14 mouse cellular contexts compared by ENCODE assay signal in genomic region chr14:31947246-31947645, GRCm38 (mm10).
DNase-seq lines count a peak whose midpoint lies in the region; ATAC-seq and TF ChIP-seq lines count a peak whose summit lies in the region.
"Had no signal": no experiment of that assay in that cellular context is flagged by ENCODE, and none has a peak within 500 bp of the region (broad histone marks: within the 10 kb centered on the region; RNA-seq: fewer than 3 reads in every experiment).

No protein-coding gene starts in this region.

- H3K4me1 ChIP-seq in embryonic facial prominence, embryonic 14.5 days (ENCODE audit: control insufficient read depth, insufficient read depth, low read length) = peaks cover 5% of the 10 kb centered on the region; the same call in 1 of the 2 replicates
- H3K4me1 ChIP-seq in embryonic facial prominence, embryonic 10.5 days = peaks cover 17% of the 10 kb centered on the region
- no peaks in the 10 kb centered on the region for H3K4me1 ChIP-seq in heart, postnatal 0 days (ENCODE audit: control insufficient read depth, insufficient read depth)
- H3K4me1 ChIP-seq: stomach, embryonic 15.5 days had no signal

- no peak overlapping the region for H3K4me2 ChIP-seq in embryonic facial prominence, embryonic 14.5 days (ENCODE audit: low read depth, low read length)
- H3K4me2 ChIP-seq in heart, postnatal 0 days (ENCODE audit: low read depth, low read length) = no peak overlapping the region
- H3K4me2 ChIP-seq: stomach, embryonic 15.5 days had no signal

- WGBS in embryonic facial prominence, embryonic 14.5 days = 50% methylated on average over 7 of the region's 7 CpGs
- 58% methylated on average over 7 of the region's 7 CpGs for WGBS in embryonic facial prominence, embryonic 10.5 days
- WGBS in heart, postnatal 0 days = 30% methylated on average over 7 of the region's 7 CpGs

- H3K9ac ChIP-seq in embryonic facial prominence, embryonic 14.5 days (ENCODE audit: low read depth, low read length) = no peak overlapping the region
- H3K9ac ChIP-seq in heart, postnatal 0 days (replicated peaks; ENCODE audit: low read depth, low read length) = no peak overlapping the region
- H3K9ac ChIP-seq: stomach, embryonic 15.5 days had no signal

- intact Hi-C loops in heart, postnatal 36 days (cut with DNase I) = no loop called here

- no peak for ATAC-seq in embryonic facial prominence, embryonic 14.5 days (ENCODE audit: low read depth)
- ATAC-seq in heart, postnatal 0 days (ENCODE audit: insufficient read depth, low read depth) = peak; percentile 25; the same call in 1 of the 2 replicates
- peak; percentile 63 for ATAC-seq in Patski

- CTCF ChIA-PET in Patski (lab: Charles Lee) = interaction anchor here (0.8 to 1.1 kb wide), 2 partner anchors 157 to 288 kb away, joined by 3 to 4 read pairs; no protein-coding TSS in a partner anchor

- no peaks in the 10 kb centered on the region for H3K36me3 ChIP-seq in embryonic facial prominence, embryonic 14.5 days (ENCODE audit: control insufficient read depth, insufficient read depth, low read length)
- no peaks in the 10 kb centered on the region for H3K36me3 ChIP-seq in embryonic facial prominence, embryonic 10.5 days (replicated peaks)
- H3K36me3 ChIP-seq in heart, postnatal 0 days (replicated peaks; ENCODE audit: control insufficient read depth, insufficient read depth, low read length) = no peaks in the 10 kb centered on the region
- H3K36me3 ChIP-seq: stomach, embryonic 15.5 days had no signal

- H3K27me3 ChIP-seq in embryonic facial prominence, embryonic 14.5 days (replicated peaks; ENCODE audit: control insufficient read depth, insufficient read depth, low read length) = no peaks in the 10 kb centered on the region
- no peaks in the 10 kb centered on the region for H3K27me3 ChIP-seq in embryonic facial prominence, embryonic 10.5 days (replicated peaks; ENCODE audit: low read depth, poor library complexity, severe bottlenecking)
- no peaks in the 10 kb centered on the region for H3K27me3 ChIP-seq in heart, postnatal 0 days (ENCODE audit: control insufficient read depth, insufficient read depth, low read length)
- H3K27me3 ChIP-seq in Patski = no peaks in the 10 kb centered on the region
- H3K27me3 ChIP-seq: stomach, embryonic 15.5 days had no signal

- POLR2A ChIA-PET in Patski (lab: Charles Lee) = interaction anchor here (1.2 kb wide), 1 partner anchor 139 kb away, joined by 3 read pairs; the partner anchor contains the start of gene Dph3

- TF ChIP-seq EP300 in heart, postnatal 0 days (IDR thresholded peaks at IDR 0.05; ENCODE audit: low read depth) = no peak

- no peak overlapping the region for H3K4me3 ChIP-seq in embryonic facial prominence, embryonic 14.5 days (ENCODE audit: low read depth, low read length)
- no peak overlapping the region for H3K4me3 ChIP-seq in embryonic facial prominence, embryonic 10.5 days
- H3K4me3 ChIP-seq in heart, postnatal 0 days (ENCODE audit: low read depth, low read length) = no peak overlapping the region
- H3K4me3 ChIP-seq: stomach, embryonic 15.5 days had no signal

- no peak overlapping the region for H3K27ac ChIP-seq in embryonic facial prominence, embryonic 14.5 days (replicated peaks; ENCODE audit: low read depth, low read length)
- no peak overlapping the region for H3K27ac ChIP-seq in embryonic facial prominence, embryonic 10.5 days (replicated peaks)
- H3K27ac ChIP-seq in heart, postnatal 0 days (ENCODE audit: low read depth) = 0 out of 2 replicates have a peak overlapping the region, but pooled peaks have one; percentile 28
- H3K27ac ChIP-seq: stomach, embryonic 15.5 days had no signal

- TF ChIP-seq CTCF in heart, postnatal 0 days (IDR thresholded peaks at IDR 0.05; ENCODE audit: low read depth) = no peak
- TF ChIP-seq CTCF in Patski (IDR thresholded peaks at IDR 0.05) = no peak

- peak; percentile 40 for DNase-seq in embryonic facial prominence, embryonic 14.5 days (ENCODE audit: low spot score)
- DNase-seq in embryonic facial prominence, embryonic 10.5 days (ENCODE audit: low spot score) = no peak
- peak; percentile 52 for DNase-seq in heart, postnatal 0 days (ENCODE audit: low spot score)
- no peak for DNase-seq in heart, postnatal 36 days
- DNase-seq in 416B (ENCODE audit: low read depth) (peak; percentile 47), Patski (ENCODE audit: low read depth, low spot score) (peak; percentile 41)
- DNase-seq in B cell, adult 2 months = no peak
- DNase-seq in T-cell, adult 2 months (ENCODE audit: low spot score) = no peak
- DNase-seq: cerebellum, adult 11-12 months; heart, postnatal 4 days; lung, adult 2 months; right cerebral cortex, adult 18-20 months; spleen, adult 18-20 months had no signal

- H3K9me3 ChIP-seq in embryonic facial prominence, embryonic 14.5 days (ENCODE audit: control insufficient read depth, low read length) = no peaks in the 10 kb centered on the region
- no peaks in the 10 kb centered on the region for H3K9me3 ChIP-seq in embryonic facial prominence, embryonic 10.5 days
- H3K9me3 ChIP-seq in heart, postnatal 0 days (replicated peaks; ENCODE audit: control insufficient read depth, low read length) = no peaks in the 10 kb centered on the region
- H3K9me3 ChIP-seq: stomach, embryonic 15.5 days had no signal

- in situ Hi-C loops in Patski (cut with MboI; ENCODE audit: low pct_unique_long_range_greater_than_20kb) = loop anchor here (10.0 kb wide), 1 partner anchor 122 kb away; no protein-coding TSS in a partner anchor

Comparison
In these comparisons a context has a peak if more than half of its experiments do, and no peak if none do; other contexts are left out.
1. DNase-seq: peak in embryonic facial prominence, embryonic 14.5 days (single experiment), heart, postnatal 0 days (single experiment), 416B (single experiment) and Patski (single experiment); none in embryonic facial prominence, embryonic 10.5 days (single experiment), heart, postnatal 36 days (0 of 2), B cell, adult 2 months (0 of 2) and T-cell, adult 2 months (single experiment).